Mouse (Mus musculus) liver, embryonic 14.5 days (tissue): ENCODE measurements at regions not wholly inside any gene's neighbourhood (a gene's known extent, or its start where the extent isn't known, plus 50 kb on each side); places are given as distances from the start of the nearest gene placed in this dataset.

Experiments used
- ATAC-seq: fragments of 200-750 bp; cut with Nextera tagmentation; 2 replicates; pipeline ENCODE4 v1.8.0; 2017; ENCODE audit warnings: moderate number of reproducible peaks, mild to moderate bottlenecking, moderate library complexity; ENCODE audit not compliant: insufficient read depth
- DNase-seq, 3 experiments: peaks; one replicate each; pipeline ENCODE4 v3.0.0-alpha.2; 2012 to 2013; ENCODE audit warnings: low read depth in 3 of 3, low spot score in 3 of 3
- H3K27ac ChIP-seq: fragments of 300-500 bp; sonication (generic); 2 replicates; pipeline ENCODE4 v1.5.1; 2014; ENCODE audit warnings: moderate library complexity, mild to moderate bottlenecking, control low read depth, inconsistent platforms
- H3K27me3 ChIP-seq: fragments of 300-500 bp; sonication (generic); 2 replicates; pipeline ENCODE4 v1.6.1; 2014; ENCODE audit warnings: mild to moderate bottlenecking, low read length, moderate library complexity; ENCODE audit not compliant: control insufficient read depth, insufficient read depth
- H3K36me3 ChIP-seq: fragments of 300-500 bp; sonication (generic); replicated peaks from 2 replicates; pipeline ENCODE4 v1.6.1; 2014; ENCODE audit warnings: low read depth; ENCODE audit not compliant: control insufficient read depth, insufficient read depth
- H3K4me1 ChIP-seq, 2 experiments: fragments of 200-500 bp in 1 of 2; fragments of 300-500 bp in 1 of 2; sonication (generic) in 1 of 2; replicated peaks; 2 replicates each; pipeline ENCODE4 v1.6.1; 2012 to 2014; ENCODE audit warnings: antibody characterized with exemption in 1 of 2, inconsistent platforms in 1 of 2, low read length in 1 of 2; ENCODE audit not compliant: control insufficient read depth in 2 of 2, insufficient read depth in 2 of 2
- H3K4me2 ChIP-seq: fragments of 300-500 bp; sonication (generic); 2 replicates; pipeline ENCODE4 v1.6.1; 2014; ENCODE audit warnings: low read depth, mild to moderate bottlenecking, control low read depth, moderate library complexity
- H3K4me3 ChIP-seq, 2 experiments: fragments of 200-500 bp in 1 of 2; fragments of 300-500 bp in 1 of 2; sonication (generic) in 1 of 2; 2 replicates each; pipeline ENCODE4 v1.5.1; 2012 to 2014; ENCODE audit warnings: low read depth in 2 of 2, low read length in 2 of 2, mild to moderate bottlenecking in 2 of 2, control low read depth in 1 of 2, inconsistent platforms in 1 of 2, moderate library complexity in 1 of 2; ENCODE audit not compliant: insufficient read depth in 1 of 2
- H3K9ac ChIP-seq: fragments of 300-500 bp; sonication (generic); replicated peaks from 2 replicates; pipeline ENCODE4 v1.6.1; 2014; ENCODE audit warnings: mild to moderate bottlenecking, control low read depth, moderate library complexity
- H3K9me3 ChIP-seq: fragments of 300-500 bp; sonication (generic); 2 replicates; pipeline ENCODE4 v1.6.1; 2016; ENCODE audit warnings: low read length, mixed read lengths; ENCODE audit not compliant: control insufficient read depth
- CTCF ChIP-seq: IDR thresholded peaks from 2 replicates; pipeline ENCODE4 v1.5.1; 2016; ENCODE audit warnings: antibody characterized with exemption, low read depth, control low read depth
- EP300 ChIP-seq: IDR thresholded peaks from 2 replicates; pipeline ENCODE4 v1.6.1; 2016; ENCODE audit warnings: antibody characterized with exemption, low read depth
- WGBS: fragments of 180-500 bp; shearing (Covaris S2); extraction: QIAGEN DNeasy Blood & Tissue Kit; methylation state at CpG from one replicate; pipeline ENCODE4 v1.1.7; 2014; ENCODE audit not compliant: insufficient replicate concordance; 5-methylcytosine and 5-hydroxymethylcytosine counted together

DNA sequence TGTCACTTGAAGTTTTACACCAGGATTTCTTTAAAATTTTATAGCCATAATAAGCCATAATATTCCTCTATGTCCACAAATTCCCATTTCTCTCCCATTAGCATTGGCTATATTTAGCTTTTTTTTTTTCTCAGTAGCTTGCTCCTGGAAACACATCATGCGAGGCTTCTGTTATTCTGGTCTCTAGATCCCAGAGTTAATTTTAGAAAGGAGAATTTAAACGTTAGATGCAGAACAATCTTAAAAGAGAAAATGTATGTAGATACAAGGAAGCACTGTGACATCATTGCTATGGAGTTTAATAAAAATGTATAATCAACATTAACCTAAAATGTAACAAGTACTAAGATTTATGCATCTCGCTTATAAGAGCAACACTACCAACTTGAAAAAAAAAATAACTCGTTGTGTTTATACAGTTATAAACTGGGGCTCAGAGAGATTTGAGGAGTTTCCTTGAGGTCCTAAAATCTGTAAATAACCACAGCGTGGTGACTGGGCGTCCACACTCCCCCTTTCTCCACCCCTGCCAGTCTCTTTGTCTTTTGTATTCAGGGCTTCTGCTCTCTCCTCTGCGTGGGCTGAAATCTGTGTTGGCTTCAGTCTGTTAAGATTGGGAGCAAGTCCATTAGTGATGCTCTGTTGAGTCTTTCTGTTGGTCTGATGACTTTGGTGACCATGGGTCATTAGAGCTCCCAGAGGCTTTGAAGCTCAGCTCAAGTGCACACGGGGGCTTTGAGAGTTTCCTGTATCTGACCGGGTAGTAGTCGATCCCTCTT, 188.8 kb downstream of the Dusp6 start:
- no peak overlapping the region for H3K9ac ChIP-seq
- 45% methylated on average over 10 of the region's 10 CpGs for WGBS
- no peak for ATAC-seq
- no peak for DNase-seq
- no peak overlapping the region for H3K4me3 ChIP-seq
- no peak overlapping the region for H3K27ac ChIP-seq
- no peaks in the 10 kb centered on the region for H3K27me3 ChIP-seq
- H3K4me2 ChIP-seq: no peak overlapping the region
- H3K4me1 ChIP-seq: no peaks in the 10 kb centered on the region
- no peaks in the 10 kb centered on the region for H3K36me3 ChIP-seq
- no peak for TF ChIP-seq EP300
- TF ChIP-seq CTCF: no peak
- H3K9me3 ChIP-seq: no peaks in the 10 kb centered on the region

DNA sequence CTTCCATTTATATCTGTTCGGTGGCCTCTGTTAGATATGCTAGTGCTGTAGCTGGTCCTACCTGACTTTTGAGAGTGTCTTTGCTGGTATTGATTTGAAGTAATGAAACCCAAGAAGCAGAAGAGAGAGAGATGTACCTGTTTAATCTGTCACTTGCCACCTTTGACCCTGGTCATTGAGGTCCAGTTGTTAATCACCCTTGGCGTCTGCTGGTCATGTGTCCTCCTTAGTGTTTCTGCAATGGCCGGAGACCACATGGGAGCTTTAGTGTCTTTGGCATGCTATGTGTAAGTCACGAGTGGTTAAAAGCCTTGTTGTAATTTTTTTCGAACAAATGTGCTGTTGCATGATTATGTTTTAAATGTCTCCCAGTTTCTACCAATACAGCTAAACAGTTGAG, 193.1 kb downstream of the Dusp6 start:
- Histone ChIP-seq H3K4me2 (no peak overlapping the region), H3K4me1 (peaks cover 0 to 13% of the 10 kb centered on the region in 2 experiments; a peak in 2 of 4 replicates), H3K9me3 (no peaks in the 10 kb centered on the region), H3K36me3 (no peaks in the 10 kb centered on the region), H3K27me3 (no peaks in the 10 kb centered on the region; the same call in 1 of the 2 replicates), H3K9ac (no peak overlapping the region), H3K27ac (no peak overlapping the region), H3K4me3 (no peak overlapping the region)
- TF ChIP-seq EP300 (no peak), CTCF (no peak)
- 62% methylated on average over 5 of the region's 5 CpGs for WGBS
- DNase-seq (no peak), ATAC-seq (no peak)

DNA sequence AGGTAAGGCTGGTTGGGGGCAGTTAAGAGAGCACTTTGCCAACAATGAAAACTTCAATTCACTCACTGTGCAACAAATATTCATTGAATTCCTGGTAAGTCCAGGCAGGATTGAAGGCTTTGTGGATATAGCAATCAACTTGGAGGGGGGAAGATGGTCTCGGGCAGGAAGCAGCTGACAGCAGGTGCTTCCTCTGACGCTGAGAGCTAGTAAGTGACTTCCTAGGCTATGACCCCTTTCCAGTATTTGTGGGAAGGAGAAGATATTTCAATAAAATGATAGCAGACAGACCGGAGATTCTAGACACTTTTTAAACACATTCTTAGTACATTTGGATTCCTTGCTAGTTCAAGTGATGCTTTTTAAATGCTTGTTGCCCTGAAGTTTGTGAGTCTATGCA, 195.0 kb downstream of the Dusp6 start:
- Histone ChIP-seq H3K27ac (no peak overlapping the region), H3K36me3 (no peaks in the 10 kb centered on the region), H3K9ac (no peak overlapping the region), H3K27me3 (no peaks in the 10 kb centered on the region; the same call in 1 of the 2 replicates), H3K4me1 (peaks cover 0 to 18% of the 10 kb centered on the region in 2 experiments; a peak in 2 of 4 replicates), H3K4me2 (no peak overlapping the region), H3K4me3 (no peak overlapping the region), H3K9me3 (no peaks in the 10 kb centered on the region)
- no peak for DNase-seq
- TF ChIP-seq CTCF: no peak
- no peak for TF ChIP-seq EP300
- ATAC-seq: no peak
- WGBS: 22% methylated on average over 3 of the region's 3 CpGs

DNA sequence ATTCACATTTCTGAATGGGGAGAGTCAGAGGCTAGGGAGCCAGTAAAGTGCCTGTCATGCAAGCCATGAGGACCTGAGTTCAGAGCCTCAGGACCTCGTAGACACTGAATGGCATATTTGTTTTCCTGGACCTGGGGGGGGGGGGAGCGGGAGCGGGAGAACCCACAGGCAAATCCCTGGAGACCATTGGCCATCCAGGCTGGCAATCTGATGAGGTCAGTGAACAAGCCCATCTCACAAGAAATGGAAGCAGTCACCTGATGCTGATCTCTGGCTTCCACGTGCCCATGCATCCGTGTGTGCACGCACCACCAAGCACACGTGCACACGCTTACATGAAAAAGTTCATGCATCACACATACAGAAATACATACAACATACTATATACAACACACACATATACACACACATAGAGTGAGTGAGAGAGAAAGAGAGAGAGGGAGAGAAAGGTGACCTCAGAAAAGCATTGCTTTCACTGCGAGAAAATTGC, 196.2 kb downstream of the Dusp6 start:
- Histone ChIP-seq H3K4me1 (peaks cover 0 to 18% of the 10 kb centered on the region in 2 experiments; a peak in 2 of 4 replicates), H3K9ac (no peak overlapping the region), H3K4me3 (no peak overlapping the region), H3K27me3 (no peaks in the 10 kb centered on the region; the same call in 1 of the 2 replicates), H3K4me2 (peak overlapping the region; percentile 42), H3K27ac (no peak overlapping the region), H3K36me3 (no peaks in the 10 kb centered on the region), H3K9me3 (no peaks in the 10 kb centered on the region)
- no peak for TF ChIP-seq CTCF
- no peak for TF ChIP-seq EP300
- DNase-seq (no peak), ATAC-seq (no peak)
- 52% methylated on average over 9 of the region's 9 CpGs for WGBS

DNA sequence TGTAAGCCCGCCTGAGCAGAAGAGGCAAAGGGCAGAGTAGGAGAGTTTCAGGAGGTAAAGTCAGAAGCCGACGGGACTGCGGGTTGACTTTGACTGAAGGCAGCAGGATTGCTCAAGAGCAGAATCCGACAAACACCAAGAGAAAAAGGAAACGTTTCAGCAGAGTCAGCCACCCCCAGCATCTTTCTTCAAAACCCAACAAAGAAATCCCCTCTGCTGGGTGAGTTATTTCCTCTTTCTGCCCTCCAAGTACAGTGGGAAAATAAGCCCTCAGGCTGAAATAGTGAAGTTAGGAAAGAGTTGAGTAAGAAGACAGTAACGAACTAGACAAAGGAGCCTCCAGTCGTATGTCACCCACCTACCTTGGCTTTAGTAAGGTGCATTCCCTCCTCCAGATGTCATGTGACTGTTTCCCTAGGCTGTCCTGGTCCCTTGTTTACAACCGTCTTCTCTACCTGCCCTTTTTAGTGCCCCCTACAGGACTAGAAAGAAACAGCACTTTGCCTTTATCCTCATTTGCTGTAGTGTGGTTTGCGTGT, 196.9 kb downstream of the Dusp6 start:
- Histone ChIP-seq H3K4me1 (peaks cover 0 to 18% of the 10 kb centered on the region in 2 experiments; a peak in 2 of 4 replicates), H3K9me3 (no peaks in the 10 kb centered on the region), H3K4me3 (no peak overlapping the region), H3K27me3 (no peaks in the 10 kb centered on the region; the same call in 1 of the 2 replicates), H3K27ac (no peak overlapping the region), H3K4me2 (peak overlapping the region; percentile 42), H3K36me3 (no peaks in the 10 kb centered on the region), H3K9ac (no peak overlapping the region)
- ATAC-seq (peak; percentile 45), DNase-seq (peak in 2 of 3 experiments; percentile 35 to 48)
- 4% methylated on average over 10 of the region's 10 CpGs for WGBS
- TF ChIP-seq EP300: no peak; the same call in 1 of the 2 replicates
- TF ChIP-seq CTCF: peak; percentile 61; the same call in 1 of the 2 replicates
